Mouse (Mus musculus) left cerebral cortex, adult 2 months (tissue): Measurements from ENCODE around the gene Parpbp. TPM values are rescaled to one million over a fixed set of nuclear protein-coding genes. Genes with fewer than 3 reads are reported as not detected.

ENCODE experiments used
- DNase-seq, 2 experiments: peaks; one replicate each; pipeline ENCODE4 v3.0.0; 2021 to 2022; ENCODE audit warnings: low spot score in 2 of 2, mixed read lengths in 1 of 2; ENCODE audit errors: extremely low spot score in 1 of 2
- H3K27ac ChIP-seq: fragments of 200-600 bp; 2 replicates; pipeline ENCODE4 v1.8.1; 2022
- H3K4me3 ChIP-seq: fragments of 200-600 bp; 2 replicates; pipeline ENCODE4 v1.8.1; 2022
- CTCF ChIP-seq: fragments of 200-600 bp; IDR thresholded peaks from 2 replicates; pipeline ENCODE4 v1.8.1; 2022; ENCODE audit warnings: antibody characterized with exemption, mild to moderate bottlenecking, moderate library complexity
- intact Hi-C: fragments of 180-260 bp; cut with DNase I; formaldehyde crosslinking; loops from one replicate; pipeline ENCODE4 v1.15.1; 2025
- long read RNA-seq, 2 experiments: library from polyadenylated mRNA; stranded (forward); transcript quantifications; one replicate each; pipeline ENCODE4 v2.0.0; 2021; ENCODE audit warnings: borderline mapping rate in 2 of 2
- total RNA-seq, 2 experiments: library from RNA; stranded (reverse); gene quantifications; 2 replicates each; pipeline ENCODE4 v1.2.3; 2021

Parpbp gene
- total RNA-seq: under 1 TPM; 0.54 to 0.72 TPM
- long read RNA-seq, experiment 1: 0 reads
- long read RNA-seq, experiment 2, partial matches to known transcripts: 0 of 1 reads
- long read RNA-seq, experiment 2, other reads (novel, unspliced or antisense): 1 of 1 reads

- DNase-seq: peak; percentile 84 to 89
- peak; percentile 6; the same call in 1 of the 2 replicates for TF ChIP-seq CTCF
- Histone ChIP-seq H3K4me3 (peak within 1 kb of the TSS; percentile 71), H3K27ac (peak within 1 kb of the TSS; percentile 69; the same call in 1 of the 2 replicates)
- intact Hi-C loops: no loop called here
These were observed at the start of gene Parpbp, which contains the start of gene Nup37 for GRCm38 (mm10) chr10:88146707-88147477. Gene Parpbp (minus strand): TSS chr10:88146941. Gene Nup37 (plus strand): TSS chr10:88146992.

GRCm38 (mm10) chr10:88167438-88168077, 20.8 kb upstream of the Parpbp start:
- intact Hi-C loops: no loop called here
- no peak for DNase-seq
- Histone ChIP-seq H3K27ac (no peak overlapping the region), H3K4me3 (no peak overlapping the region)
- no peak for TF ChIP-seq CTCF

- DNase-seq: no peak
- Histone ChIP-seq H3K27ac (no peak overlapping the region), H3K4me3 (no peak overlapping the region)
- TF ChIP-seq CTCF: peak; percentile 35
- intact Hi-C loops: no loop called here
These were observed 19.4 kb upstream of the Parpbp start for GRCm38 (mm10) chr10:88166158-88166557.

GRCm38 (mm10) chr10:88162676-88163075, 15.9 kb upstream of the Parpbp start:
- TF ChIP-seq CTCF: no peak
- H3K4me3 ChIP-seq: no peak overlapping the region
- H3K27ac ChIP-seq: no peak overlapping the region
- intact Hi-C loops: no loop called here
- DNase-seq: no peak

GRCm38 (mm10) chr10:88162096-88162495, 15.4 kb upstream of the Parpbp start:
- intact Hi-C loops: no loop called here
- no peak for DNase-seq
- H3K4me3 ChIP-seq: no peak overlapping the region
- no peak for TF ChIP-seq CTCF
- no peak overlapping the region for H3K27ac ChIP-seq

GRCm38 (mm10) chr10:88151658-88152057, 4.9 kb upstream of the Parpbp start:
- no peak overlapping the region for H3K27ac ChIP-seq
- intact Hi-C loops: no loop called here
- no peak for TF ChIP-seq CTCF
- H3K4me3 ChIP-seq: no peak overlapping the region
- DNase-seq: no peak

GRCm38 (mm10) chr10:88150381-88150780, 3.6 kb upstream of the Parpbp start:
- Histone ChIP-seq H3K4me3 (no peak overlapping the region), H3K27ac (no peak overlapping the region)
- no peak for TF ChIP-seq CTCF
- no peak for DNase-seq
- intact Hi-C loops: no loop called here

- no peak for DNase-seq
- H3K27ac ChIP-seq: no peak overlapping the region
- no peak for TF ChIP-seq CTCF
- H3K4me3 ChIP-seq: peak overlapping the region; percentile 71
- intact Hi-C loops: no loop called here
These were observed 554 bp downstream of the Parpbp start for GRCm38 (mm10) chr10:88146187-88146586.

GRCm38 (mm10) chr10:88135630-88136029, 11.1 kb downstream of the Parpbp start:
- DNase-seq: no peak
- Histone ChIP-seq H3K27ac (no peak overlapping the region), H3K4me3 (no peak overlapping the region)
- no peak for TF ChIP-seq CTCF
- intact Hi-C loops: no loop called here

GRCm38 (mm10) chr10:88119721-88120120, 27.0 kb downstream of the Parpbp start:
- Histone ChIP-seq H3K4me3 (no peak overlapping the region), H3K27ac (no peak overlapping the region)
- intact Hi-C loops: loop anchor here (5.0 kb wide), 2 partner anchors 262 to 472 kb away; partner anchors contain the start of gene Igf1
- no peak for DNase-seq
- TF ChIP-seq CTCF: peak; percentile 54

GRCm38 (mm10) chr10:88113290-88113689, 33.5 kb downstream of the Parpbp start:
- no peak for DNase-seq
- no peak for TF ChIP-seq CTCF
- intact Hi-C loops: no loop called here
- Histone ChIP-seq H3K4me3 (no peak overlapping the region), H3K27ac (no peak overlapping the region)

GRCm38 (mm10) chr10:88106169-88106568, 40.6 kb downstream of the Parpbp start:
- no peak for DNase-seq
- no peak for TF ChIP-seq CTCF
- intact Hi-C loops: no loop called here
- Histone ChIP-seq H3K4me3 (no peak overlapping the region), H3K27ac (no peak overlapping the region)
